Mouse (Mus musculus) cerebellum, adult 2 months (tissue): ENCODE results near the gene Mrs2.
"Not testable (repeated sequence)": the region's sequence is repeated elsewhere in the genome, so short reads cannot be mapped to it uniquely, and the experiment has no call there.

Experiments
- CTCF ChIP-seq: fragments of 200-500 bp; IDR thresholded peaks from 2 replicates; pipeline ENCODE4 v1.5.1; 2011; ENCODE audit warnings: low read depth, mild to moderate bottlenecking, control low read depth, low read length, moderate library complexity, borderline replicate concordance; ENCODE audit not compliant: insufficient read depth
- POLR2A ChIP-seq: fragments of 200-500 bp; IDR thresholded peaks from 2 replicates; pipeline ENCODE4 v1.6.1; 2011; ENCODE audit warnings: low read length, control low read depth, borderline replicate concordance; ENCODE audit not compliant: insufficient read depth

DNA sequence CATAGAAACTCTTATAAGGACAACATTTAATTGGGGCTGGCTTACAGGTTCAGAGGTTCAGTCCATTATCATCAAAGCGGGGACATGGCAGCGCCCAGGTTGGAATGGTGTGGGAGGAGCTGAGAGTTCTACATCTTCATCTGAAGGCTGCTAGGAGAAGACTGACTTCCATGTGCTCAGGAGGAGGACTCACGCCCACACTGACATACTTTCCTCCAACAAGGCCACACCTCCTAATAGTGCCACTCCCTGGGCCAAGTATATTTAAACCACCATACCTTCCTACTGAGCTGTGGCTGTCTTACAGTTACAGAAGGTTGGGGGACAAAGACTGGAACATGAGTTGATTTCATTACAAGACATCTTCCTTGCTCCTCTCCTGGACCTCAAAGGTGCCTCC lies 48.4 kb downstream of the Mrs2 start:
- not testable (repeated sequence) for TF ChIP-seq CTCF, POLR2A
